Mouse (Mus musculus) neural tube, embryonic 12.5 days (tissue): ENCODE results near the gene Mlycd. TPM values are rescaled to one million over a fixed set of nuclear protein-coding genes. Genes with fewer than 3 reads are reported as not detected.
A peak's percentile ranks its signal among the peaks of the same experiment; 100 is the strongest.

ENCODE experiments used
- ATAC-seq: fragments of 200-750 bp; cut with Nextera tagmentation; 2 replicates; pipeline ENCODE4 v1.8.0; 2017; ENCODE audit warnings: low read depth, mild to moderate bottlenecking, moderate TSS enrichment, moderate library complexity; ENCODE audit not compliant: low FRiP score
- H3K27ac ChIP-seq: fragments of 300-500 bp; sonication (generic); 2 replicates; pipeline ENCODE4 v1.5.1; 2016
- H3K27me3 ChIP-seq: fragments of 300-500 bp; sonication (generic); replicated peaks from 2 replicates; pipeline ENCODE4 v1.6.1; 2016; ENCODE audit warnings: mild to moderate bottlenecking
- H3K36me3 ChIP-seq: fragments of 300-500 bp; sonication (generic); 2 replicates; pipeline ENCODE4 v1.6.1; 2016; ENCODE audit warnings: mild to moderate bottlenecking
- H3K4me1 ChIP-seq: fragments of 300-500 bp; sonication (generic); 2 replicates; pipeline ENCODE4 v1.6.1; 2016
- H3K4me2 ChIP-seq: fragments of 300-500 bp; sonication (generic); replicated peaks from 2 replicates; pipeline ENCODE4 v1.6.1; 2016; ENCODE audit warnings: mild to moderate bottlenecking
- H3K4me3 ChIP-seq: fragments of 300-500 bp; sonication (generic); 2 replicates; pipeline ENCODE4 v1.5.1; 2016
- H3K9ac ChIP-seq: fragments of 300-500 bp; sonication (generic); 2 replicates; pipeline ENCODE4 v1.6.1; 2016; ENCODE audit warnings: mild to moderate bottlenecking
- H3K9me3 ChIP-seq: fragments of 300-500 bp; sonication (generic); 2 replicates; pipeline ENCODE4 v1.6.1; 2016; ENCODE audit warnings: mild to moderate bottlenecking
- WGBS: fragments of 180-500 bp; shearing (Covaris S2); methylation state at CpG from one replicate; pipeline ENCODE4 v1.1.7; 2016; 5-methylcytosine and 5-hydroxymethylcytosine counted together
- polyA plus RNA-seq: library from polyadenylated mRNA; unstranded; fragments of >200 nt; fragmentation: Nextera tagmentation; extraction: Ambion mirVana; gene quantifications from 2 replicates; pipeline ENCODE4 v1.2.1, GENCODE M21; 2016

Gene Mlycd
- polyA plus RNA-seq, 1 experiment from 2014 or later = 15.1 TPM

DNA sequence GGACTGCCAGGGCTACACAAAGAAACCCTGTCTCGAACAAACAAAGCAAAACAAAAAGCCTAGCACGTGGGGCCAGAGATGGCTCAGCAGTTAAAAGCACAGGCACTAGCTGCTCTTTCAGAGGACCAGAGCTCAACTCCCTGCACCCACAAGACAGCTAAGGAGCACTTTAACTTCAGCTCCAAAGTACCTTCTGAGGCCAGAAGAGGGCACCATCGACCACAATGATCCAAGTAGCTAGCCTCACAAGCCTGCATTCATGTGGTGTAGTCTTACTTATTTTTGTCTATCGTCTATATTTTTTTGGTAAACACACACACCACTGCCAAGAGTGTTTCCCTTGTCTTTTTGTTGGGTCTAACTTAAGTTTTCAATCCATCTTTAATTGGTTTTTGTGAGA is 14.1 kb upstream of the Mlycd start:
- Histone ChIP-seq H3K9ac (no peak overlapping the region), H3K27me3 (no peaks in the 10 kb centered on the region), H3K36me3 (no peaks in the 10 kb centered on the region), H3K4me1 (no peaks in the 10 kb centered on the region), H3K27ac (no peak overlapping the region), H3K4me2 (no peak overlapping the region), H3K9me3 (no peaks in the 10 kb centered on the region), H3K4me3 (no peak overlapping the region)
- WGBS = 37% methylated on average over 4 of the region's 4 CpGs
- no peak for ATAC-seq

DNA sequence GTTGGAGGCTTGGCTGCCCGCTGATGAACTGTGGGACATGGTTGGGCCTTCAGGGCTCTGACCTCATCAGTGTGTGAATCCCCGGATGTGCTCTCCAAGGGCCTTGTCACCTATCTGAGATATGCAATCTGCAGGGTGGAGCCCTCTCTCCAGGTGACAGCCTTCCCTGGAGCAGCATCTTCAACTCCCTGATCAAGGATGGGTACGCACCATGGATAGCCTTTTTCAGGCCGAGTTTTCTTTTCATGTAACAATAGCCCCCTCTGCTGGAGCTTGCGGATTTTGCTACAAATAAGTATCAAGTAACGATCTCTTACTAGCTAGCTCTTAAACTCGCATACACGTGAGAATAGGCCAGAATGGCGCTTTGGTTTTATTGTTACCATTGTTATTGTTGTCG is 10.2 kb upstream of the Mlycd start:
- no peak for ATAC-seq
- Histone ChIP-seq H3K4me2 (no peak overlapping the region), H3K9me3 (no peaks in the 10 kb centered on the region), H3K36me3 (no peaks in the 10 kb centered on the region), H3K27ac (no peak overlapping the region), H3K27me3 (no peaks in the 10 kb centered on the region), H3K4me1 (no peaks in the 10 kb centered on the region), H3K4me3 (no peak overlapping the region), H3K9ac (no peak overlapping the region)
- WGBS = 21% methylated on average over 10 of the region's 10 CpGs

DNA sequence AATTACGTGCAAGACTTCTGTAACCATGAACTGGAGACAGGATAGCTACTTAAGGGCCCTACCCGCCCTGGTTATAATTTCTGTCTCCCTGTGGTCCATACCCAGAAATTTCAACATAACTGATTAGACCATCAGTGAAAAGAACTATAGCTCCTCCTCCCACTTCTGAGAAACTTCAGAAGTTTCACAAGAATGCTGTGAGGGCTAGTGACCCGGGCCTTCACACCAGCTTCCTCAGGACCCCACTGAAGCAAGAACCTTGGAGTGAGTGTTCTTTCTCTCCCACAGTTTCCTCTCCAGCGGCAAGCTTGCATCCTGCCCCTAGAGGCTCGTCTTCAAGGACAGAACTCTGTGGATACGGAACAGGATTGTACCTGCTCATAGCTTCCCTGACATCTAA is 8.8 kb upstream of the Mlycd start:
- Histone ChIP-seq H3K27me3 (no peaks in the 10 kb centered on the region), H3K36me3 (no peaks in the 10 kb centered on the region), H3K9me3 (no peaks in the 10 kb centered on the region), H3K4me1 (no peaks in the 10 kb centered on the region), H3K4me2 (no peak overlapping the region), H3K9ac (no peak overlapping the region), H3K4me3 (no peak overlapping the region), H3K27ac (no peak overlapping the region)
- WGBS = 80% methylated on average over 6 of the region's 6 CpGs
- no peak for ATAC-seq

DNA sequence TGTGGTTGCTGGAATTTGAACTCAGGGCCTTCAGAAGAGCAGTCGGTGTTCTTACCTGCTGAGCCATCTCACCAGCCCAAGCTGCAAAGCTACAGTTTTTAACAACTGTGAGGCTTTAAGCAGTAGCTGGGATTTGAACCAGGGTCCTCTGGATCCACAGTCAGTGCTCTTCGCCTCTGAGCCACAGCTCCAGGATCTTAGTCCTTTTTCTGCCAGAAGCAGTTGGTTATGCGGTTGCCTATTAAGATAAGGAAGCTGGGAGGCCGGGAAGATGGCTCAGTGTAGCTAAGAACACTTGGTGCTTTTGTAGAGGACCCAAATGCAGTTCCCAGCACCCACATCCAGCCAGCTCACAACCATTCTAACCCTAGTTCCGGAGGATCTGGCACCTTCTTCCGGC is 7.7 kb upstream of the Mlycd start:
- no peaks in the 10 kb centered on the region for H3K4me1 ChIP-seq
- no peaks in the 10 kb centered on the region for H3K27me3 ChIP-seq
- no peak overlapping the region for H3K4me3 ChIP-seq
- ATAC-seq = no peak
- no peak overlapping the region for H3K4me2 ChIP-seq
- no peaks in the 10 kb centered on the region for H3K9me3 ChIP-seq
- H3K9ac ChIP-seq = no peak overlapping the region
- no peaks in the 10 kb centered on the region for H3K36me3 ChIP-seq
- H3K27ac ChIP-seq = no peak overlapping the region
- whole genome bisulfite sequencing = 79% methylated on average over 6 of the region's 6 CpGs

DNA sequence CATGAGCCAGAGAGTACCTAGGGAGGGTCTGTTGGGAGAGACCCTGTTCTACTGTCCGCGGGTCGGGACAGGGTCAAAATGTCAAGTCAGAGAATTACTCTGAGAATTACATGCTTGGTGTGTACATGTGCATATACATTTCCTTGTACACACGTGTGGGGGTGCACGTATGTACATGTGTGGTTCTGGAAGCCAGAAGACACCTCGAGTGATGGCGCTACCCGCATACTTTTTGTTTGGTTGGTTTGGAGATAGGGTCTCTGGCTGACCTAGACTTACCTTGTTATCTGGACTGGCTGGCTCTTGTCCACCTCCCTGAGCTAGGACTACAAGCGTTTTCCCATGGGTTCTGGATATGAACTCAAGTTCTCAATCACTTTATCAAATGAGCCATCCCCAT is 581 bp upstream of the Mlycd start:
- no peaks in the 10 kb centered on the region for H3K36me3 ChIP-seq
- ATAC-seq = no peak
- H3K4me1 ChIP-seq = peaks cover 13% of the 10 kb centered on the region
- H3K9ac ChIP-seq = peak overlapping the region; percentile 94
- H3K27me3 ChIP-seq = no peaks in the 10 kb centered on the region
- no peak overlapping the region for H3K27ac ChIP-seq
- peak overlapping the region; percentile 93 for H3K4me3 ChIP-seq
- 82% methylated on average over 9 of the region's 9 CpGs for WGBS
- H3K9me3 ChIP-seq = no peaks in the 10 kb centered on the region
- peak overlapping the region; percentile 100 for H3K4me2 ChIP-seq

DNA sequence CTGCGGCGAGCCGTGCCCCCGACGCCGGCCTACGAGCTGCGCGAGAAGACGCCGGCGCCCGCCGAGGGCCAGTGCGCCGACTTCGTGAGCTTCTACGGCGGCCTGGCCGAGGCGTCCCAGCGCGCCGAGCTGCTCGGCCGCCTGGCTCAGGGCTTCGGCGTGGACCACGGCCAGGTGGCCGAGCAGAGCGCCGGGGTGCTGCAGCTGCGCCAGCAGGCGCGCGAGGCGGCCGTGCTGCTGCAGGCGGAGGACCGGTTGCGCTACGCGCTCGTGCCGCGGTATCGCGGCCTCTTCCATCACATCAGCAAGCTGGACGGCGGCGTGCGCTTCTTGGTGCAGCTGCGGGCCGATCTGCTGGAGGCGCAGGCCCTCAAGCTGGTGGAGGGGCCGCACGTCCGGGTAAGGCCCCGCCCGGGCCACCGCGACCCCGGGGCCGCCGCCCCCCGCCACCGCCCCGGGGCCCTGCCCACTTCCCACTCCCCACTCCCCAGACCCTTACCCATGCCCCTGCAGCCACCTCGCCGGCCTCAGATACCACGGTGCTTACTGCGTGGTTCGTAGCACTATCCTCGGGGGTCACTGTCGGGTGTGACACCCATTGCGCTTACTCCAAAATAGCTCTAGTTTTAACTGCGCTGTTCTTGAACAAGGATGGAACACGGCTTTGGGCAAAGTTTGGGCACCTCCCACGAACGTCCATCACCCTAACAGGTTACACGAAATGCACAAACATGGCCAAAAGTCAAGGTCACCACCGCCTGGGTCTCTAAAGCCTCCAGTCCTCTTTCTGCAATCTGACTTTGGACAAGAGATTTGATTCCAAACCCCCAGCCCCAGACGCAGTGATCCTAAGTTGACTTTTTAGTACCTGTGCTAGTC is 633 bp downstream of the Mlycd start:
- 6% methylated on average over 83 of the region's 83 CpGs for WGBS
- ATAC-seq = peak; percentile 63
- peak overlapping the region; percentile 94 for H3K9ac ChIP-seq
- peak overlapping the region; percentile 83 for H3K27ac ChIP-seq
- H3K27me3 ChIP-seq = no peaks in the 10 kb centered on the region
- H3K36me3 ChIP-seq = no peaks in the 10 kb centered on the region
- peak overlapping the region; percentile 100 for H3K4me2 ChIP-seq
- no peaks in the 10 kb centered on the region for H3K9me3 ChIP-seq
- peak overlapping the region; percentile 93 for H3K4me3 ChIP-seq
- peaks cover 13% of the 10 kb centered on the region for H3K4me1 ChIP-seq

DNA sequence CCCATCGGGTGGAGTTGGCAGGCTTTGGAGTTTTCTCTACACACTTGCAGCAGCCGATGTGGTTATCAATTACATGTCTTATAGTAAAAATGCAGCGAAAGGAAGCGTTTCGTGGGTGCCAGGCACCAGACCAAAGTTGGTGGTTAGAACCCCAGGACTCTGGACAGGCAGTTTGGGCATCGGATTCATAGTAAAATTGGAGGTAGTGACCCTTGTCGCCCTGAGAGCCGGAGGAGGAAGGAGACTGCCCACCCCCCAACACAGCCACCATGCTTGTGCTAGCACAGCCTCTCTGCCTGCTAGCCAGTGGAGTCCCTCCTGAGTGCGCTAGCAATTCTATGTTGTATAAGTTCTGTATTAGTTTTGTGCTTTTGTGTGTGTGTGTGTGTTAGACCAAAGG is 3.9 kb downstream of the Mlycd start:
- H3K9me3 ChIP-seq = no peaks in the 10 kb centered on the region
- no peak overlapping the region for H3K9ac ChIP-seq
- 87% methylated on average over 9 of the region's 9 CpGs for WGBS
- H3K27ac ChIP-seq = no peak overlapping the region
- peaks cover 6% of the 10 kb centered on the region; the same call in 1 of the 2 replicates for H3K36me3 ChIP-seq
- peaks cover 13% of the 10 kb centered on the region for H3K4me1 ChIP-seq
- H3K4me3 ChIP-seq = no peak overlapping the region
- no peak overlapping the region for H3K4me2 ChIP-seq
- H3K27me3 ChIP-seq = no peaks in the 10 kb centered on the region
- no peak for ATAC-seq

DNA sequence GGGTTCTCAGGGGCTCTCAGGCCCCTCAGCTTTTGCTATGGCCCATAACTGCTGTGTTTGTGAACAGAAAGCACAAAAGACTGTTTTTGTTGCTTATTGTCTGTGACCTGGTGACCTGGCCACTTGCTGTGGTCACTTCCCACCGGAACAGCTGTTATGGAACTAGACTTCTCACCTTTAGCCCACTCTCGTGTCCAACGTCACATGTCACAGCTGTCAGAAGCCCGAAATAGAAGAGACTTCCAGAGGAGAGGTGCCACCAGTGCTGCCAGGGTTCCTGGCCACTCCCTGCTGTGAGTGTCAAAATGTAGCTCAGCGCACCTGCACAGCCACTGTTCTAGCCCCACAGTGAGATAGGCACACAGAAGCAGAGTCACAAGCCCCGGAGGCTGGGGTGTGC is 4.6 kb downstream of the Mlycd start:
- ATAC-seq = no peak
- H3K4me3 ChIP-seq = no peak overlapping the region
- no peak overlapping the region for H3K9ac ChIP-seq
- H3K27ac ChIP-seq = no peak overlapping the region
- peaks cover 12% of the 10 kb centered on the region for H3K4me1 ChIP-seq
- H3K27me3 ChIP-seq = no peaks in the 10 kb centered on the region
- peaks cover 6% of the 10 kb centered on the region; the same call in 1 of the 2 replicates for H3K36me3 ChIP-seq
- 56% methylated on average over 6 of the region's 6 CpGs for WGBS
- no peaks in the 10 kb centered on the region for H3K9me3 ChIP-seq
- no peak overlapping the region for H3K4me2 ChIP-seq

DNA sequence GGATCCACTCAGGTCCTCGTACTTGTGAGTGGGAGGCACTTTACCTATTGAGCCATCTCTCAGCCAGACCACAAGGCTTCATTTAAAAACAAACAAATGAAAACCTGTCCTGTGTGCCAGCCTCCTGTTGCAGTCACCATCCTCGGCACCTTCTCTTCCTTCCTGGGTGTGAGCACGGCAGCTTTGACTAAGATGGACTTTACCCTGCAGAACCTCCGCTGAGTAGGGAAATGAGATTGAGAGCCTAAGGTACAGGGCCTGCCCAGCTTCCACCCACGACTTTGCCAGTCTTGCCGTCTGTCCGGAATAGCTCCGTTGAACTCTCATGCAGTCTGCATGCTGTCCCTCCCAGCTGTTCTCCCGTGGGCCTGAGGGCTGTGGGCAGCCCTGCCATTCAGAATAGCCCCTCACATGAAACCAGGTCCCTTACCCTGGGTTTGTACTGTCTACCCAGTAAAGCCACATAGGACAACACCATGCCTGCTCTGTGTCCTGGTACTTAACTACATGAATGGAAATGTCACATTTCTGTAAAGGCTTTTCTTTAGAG is 5.5 kb downstream of the Mlycd start:
- 87% methylated on average over 9 of the region's 9 CpGs for WGBS
- no peak for ATAC-seq

DNA sequence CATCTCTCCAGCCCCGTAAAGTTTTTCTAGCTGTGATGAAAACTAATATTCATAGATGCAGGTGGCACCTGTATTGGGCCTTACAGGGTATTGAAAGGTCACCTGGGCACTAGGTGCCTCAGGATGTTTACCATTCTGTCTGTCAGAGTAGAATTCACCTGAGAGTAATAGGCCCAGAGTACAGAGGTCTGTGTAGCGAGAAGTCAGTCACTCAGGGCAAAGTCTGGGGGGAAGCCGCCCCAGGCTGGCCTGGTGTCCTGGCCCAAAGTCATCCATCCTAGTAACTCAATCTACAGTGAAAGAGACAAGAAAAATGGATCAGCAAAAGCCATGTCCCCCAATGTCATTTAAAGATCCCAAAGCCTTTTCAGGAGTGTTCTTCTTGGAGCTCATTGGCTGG is 6.2 kb downstream of the Mlycd start:
- Histone ChIP-seq H3K9me3 (no peaks in the 10 kb centered on the region), H3K4me1 (peaks cover 2% of the 10 kb centered on the region), H3K4me3 (no peak overlapping the region), H3K36me3 (peaks cover 17% of the 10 kb centered on the region), H3K4me2 (no peak overlapping the region), H3K27ac (no peak overlapping the region), H3K27me3 (no peaks in the 10 kb centered on the region), H3K9ac (no peak overlapping the region)
- ATAC-seq = no peak
- WGBS = 85% methylated on average over 3 of the region's 3 CpGs

More for the DNA sequence above, 5.5 kb downstream of the Mlycd start:
- no peak overlapping the region for H3K4me2 ChIP-seq
- no peaks in the 10 kb centered on the region for H3K9me3 ChIP-seq
- peaks cover 15% of the 10 kb centered on the region for H3K36me3 ChIP-seq
- H3K4me1 ChIP-seq = peaks cover 9% of the 10 kb centered on the region
- H3K9ac ChIP-seq = no peak overlapping the region
- H3K27me3 ChIP-seq = no peaks in the 10 kb centered on the region
- H3K27ac ChIP-seq = no peak overlapping the region
- no peak overlapping the region for H3K4me3 ChIP-seq

DNA sequence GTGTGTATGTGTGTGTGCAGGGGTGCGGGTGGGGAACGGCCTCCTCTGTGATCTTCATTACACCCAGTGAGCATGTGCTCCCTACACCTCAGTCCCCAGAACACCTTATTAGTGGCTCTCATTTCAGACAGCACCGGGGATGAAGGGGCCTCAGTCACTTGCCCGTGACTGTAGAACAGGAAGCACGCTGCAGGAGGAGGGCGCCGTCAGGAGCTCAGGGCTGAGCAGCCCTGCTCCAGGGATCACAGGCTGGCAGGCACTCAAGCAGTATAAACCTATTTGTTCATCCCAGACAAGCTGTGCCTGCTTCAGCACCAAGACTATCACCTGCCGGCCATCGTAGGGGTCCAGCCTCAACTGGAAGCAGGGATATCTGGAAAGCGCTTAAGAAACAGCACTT is 9.2 kb downstream of the Mlycd start:
- Histone ChIP-seq H3K4me2 (no peak overlapping the region), H3K9ac (no peak overlapping the region), H3K9me3 (no peaks in the 10 kb centered on the region), H3K4me1 (no peaks in the 10 kb centered on the region), H3K36me3 (peaks cover 32% of the 10 kb centered on the region), H3K27ac (no peak overlapping the region), H3K4me3 (no peak overlapping the region), H3K27me3 (no peaks in the 10 kb centered on the region)
- ATAC-seq = no peak
- WGBS = 76% methylated on average over 10 of the region's 10 CpGs

DNA sequence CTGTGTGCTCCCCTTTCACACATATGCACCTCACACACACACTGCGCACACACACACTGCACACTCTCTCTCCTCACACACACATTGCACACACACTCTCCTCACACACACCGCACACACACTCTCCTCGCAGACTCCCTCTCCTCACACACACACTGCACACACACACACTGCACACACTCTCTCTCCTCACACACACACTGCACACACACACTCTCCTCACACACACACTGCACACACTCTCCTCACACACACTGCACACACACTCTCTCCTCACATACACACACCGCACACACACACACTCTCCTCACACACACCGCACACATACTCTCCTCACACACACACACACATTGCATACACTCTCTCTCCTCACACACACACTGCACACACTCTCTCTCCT is 10.0 kb downstream of the Mlycd start:
- no peaks in the 10 kb centered on the region for H3K9me3 ChIP-seq
- no peaks in the 10 kb centered on the region for H3K4me1 ChIP-seq
- H3K4me3 ChIP-seq = no peak overlapping the region
- H3K9ac ChIP-seq = no peak overlapping the region
- no peaks in the 10 kb centered on the region for H3K27me3 ChIP-seq
- peaks cover 39% of the 10 kb centered on the region for H3K36me3 ChIP-seq
- H3K27ac ChIP-seq = no peak overlapping the region
- WGBS = 95% methylated on average over 5 of the region's 5 CpGs
- H3K4me2 ChIP-seq = no peak overlapping the region
- ATAC-seq = no peak

DNA sequence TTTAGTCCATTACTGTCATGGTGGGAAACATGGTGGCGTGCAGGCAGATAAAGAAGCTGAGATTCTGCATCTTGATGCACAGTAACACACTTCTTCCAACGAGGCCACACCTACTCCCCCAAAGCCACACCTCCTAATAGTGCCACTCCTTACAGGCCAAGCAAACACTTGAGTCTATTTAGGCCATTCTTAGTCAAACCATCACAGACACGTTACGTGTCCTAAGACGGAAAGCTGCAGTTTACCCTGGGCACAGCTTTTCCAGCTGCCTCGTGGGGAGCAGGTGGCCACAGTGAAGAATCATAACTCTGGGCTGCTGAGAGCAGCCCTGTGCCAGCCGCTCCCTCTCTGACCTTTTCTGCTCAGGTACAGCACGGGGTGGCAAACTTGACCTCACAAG is 13.6 kb downstream of the Mlycd start:
- no peak overlapping the region for H3K9ac ChIP-seq
- peaks cover 51% of the 10 kb centered on the region for H3K36me3 ChIP-seq
- no peak overlapping the region for H3K4me3 ChIP-seq
- H3K27ac ChIP-seq = no peak overlapping the region
- no peak overlapping the region for H3K4me2 ChIP-seq
- H3K9me3 ChIP-seq = no peaks in the 10 kb centered on the region
- ATAC-seq = no peak
- 82% methylated on average over 8 of the region's 8 CpGs for WGBS
- H3K27me3 ChIP-seq = no peaks in the 10 kb centered on the region
- 0 out of 2 replicates have a peak, but pooled peaks cover 4% of the 10 kb centered on the region for H3K4me1 ChIP-seq
